Mouse (Mus musculus) neural tube, embryonic 11.5 days (tissue): ENCODE measurements around the gene Uckl1. TPM values are rescaled to one million over a fixed set of nuclear protein-coding genes. Genes with fewer than 3 reads are reported as not detected.

Source experiments
- ATAC-seq: fragments of 200-750 bp; cut with Nextera tagmentation; 2 replicates; pipeline ENCODE4 v1.8.0; 2017; ENCODE audit warnings: moderate number of reproducible peaks, mild to moderate bottlenecking, moderate TSS enrichment, moderate library complexity; ENCODE audit not compliant: insufficient read depth, low FRiP score, low TSS enrichment
- DNase-seq: peaks from one replicate; pipeline ENCODE4 v3.0.0-alpha.2; 2015; ENCODE audit warnings: low spot score
- H3K27ac ChIP-seq: fragments of 300-500 bp; sonication (generic); 2 replicates; pipeline ENCODE4 v1.5.1; 2014; ENCODE audit warnings: low read depth, mild to moderate bottlenecking, low read length
- H3K27me3 ChIP-seq: fragments of 300-500 bp; sonication (generic); 2 replicates; pipeline ENCODE4 v1.6.1; 2014; ENCODE audit warnings: mild to moderate bottlenecking, low read length, mixed read lengths; ENCODE audit not compliant: control insufficient read depth, insufficient read depth
- H3K36me3 ChIP-seq: fragments of 300-500 bp; sonication (generic); 2 replicates; pipeline ENCODE4 v1.6.1; 2014; ENCODE audit warnings: mild to moderate bottlenecking, low read length, moderate library complexity, mixed read lengths; ENCODE audit not compliant: control insufficient read depth, insufficient read depth
- H3K4me1 ChIP-seq: fragments of 300-500 bp; sonication (generic); 2 replicates; pipeline ENCODE4 v1.6.1; 2014; ENCODE audit warnings: low read length, mixed read lengths; ENCODE audit not compliant: control insufficient read depth, insufficient read depth
- H3K4me2 ChIP-seq: fragments of 300-500 bp; sonication (generic); 2 replicates; pipeline ENCODE4 v1.6.1; 2014; ENCODE audit warnings: low read depth, mild to moderate bottlenecking, moderate library complexity
- H3K4me3 ChIP-seq: fragments of 300-500 bp; sonication (generic); 2 replicates; pipeline ENCODE4 v1.5.1; 2014; ENCODE audit warnings: low read depth, low read length
- H3K9ac ChIP-seq: fragments of 300-500 bp; sonication (generic); 2 replicates; pipeline ENCODE4 v1.6.1; 2014; ENCODE audit warnings: mild to moderate bottlenecking, low read length
- H3K9me3 ChIP-seq: fragments of 300-500 bp; sonication (generic); 2 replicates; pipeline ENCODE4 v1.6.1; 2016; ENCODE audit warnings: low read length; ENCODE audit not compliant: control insufficient read depth
- WGBS: fragments of 180-500 bp; shearing (Covaris S2); extraction: QIAGEN DNeasy Blood & Tissue Kit; methylation state at CpG from one replicate; pipeline ENCODE4 v1.1.7; 2014; 5-methylcytosine and 5-hydroxymethylcytosine counted together
- polyA plus RNA-seq: library from polyadenylated mRNA; unstranded; fragments of >200 nt; fragmentation: Nextera tagmentation; extraction: Ambion mirVana; gene quantifications from 2 replicates; pipeline ENCODE4 v1.2.1, GENCODE M21; 2014

Gene Uckl1
- polyA plus RNA-seq, 1 experiment from 2014 or later: 52.2 TPM

DNA sequence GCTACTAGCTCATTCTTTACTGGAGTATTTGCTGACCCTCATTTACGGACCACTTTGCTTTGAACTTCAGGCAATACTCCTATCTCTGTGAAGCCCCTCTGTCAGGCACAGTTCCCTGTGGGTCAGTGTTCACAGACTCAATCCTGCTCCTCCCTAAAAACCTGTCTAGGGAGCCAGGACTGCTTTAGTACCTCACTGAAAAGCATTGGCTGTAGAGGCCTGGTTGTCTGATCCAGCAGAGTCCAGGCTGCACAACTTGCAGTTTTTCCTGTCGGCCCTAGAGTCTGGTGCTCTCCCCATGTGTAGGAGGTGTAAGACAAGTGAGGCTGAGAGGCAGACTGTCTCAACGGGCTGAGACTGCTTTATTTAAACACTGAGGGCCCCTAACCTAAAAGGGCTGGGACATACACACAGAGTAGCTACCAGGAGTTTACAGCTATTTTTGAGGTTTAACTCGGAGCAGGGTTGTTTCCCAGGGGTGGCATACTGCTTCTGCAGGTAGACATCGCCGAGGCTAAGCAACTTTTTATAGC lies 15.6 kb upstream of the Uckl1 start:
- Histone ChIP-seq H3K4me3 (peak overlapping the region; percentile 89; the same call in 1 of the 2 replicates), H3K4me2 (peak overlapping the region; percentile 84), H3K9me3 (no peaks in the 10 kb centered on the region), H3K27me3 (no peaks in the 10 kb centered on the region), H3K4me1 (peaks cover 15% of the 10 kb centered on the region), H3K9ac (no peak overlapping the region; the same call in 1 of the 2 replicates), H3K36me3 (no peaks in the 10 kb centered on the region; the same call in 1 of the 2 replicates), H3K27ac (no peak overlapping the region)
- no peak for ATAC-seq
- WGBS: 75% methylated on average over 6 of the region's 6 CpGs
- peak; percentile 12 for DNase-seq

DNA sequence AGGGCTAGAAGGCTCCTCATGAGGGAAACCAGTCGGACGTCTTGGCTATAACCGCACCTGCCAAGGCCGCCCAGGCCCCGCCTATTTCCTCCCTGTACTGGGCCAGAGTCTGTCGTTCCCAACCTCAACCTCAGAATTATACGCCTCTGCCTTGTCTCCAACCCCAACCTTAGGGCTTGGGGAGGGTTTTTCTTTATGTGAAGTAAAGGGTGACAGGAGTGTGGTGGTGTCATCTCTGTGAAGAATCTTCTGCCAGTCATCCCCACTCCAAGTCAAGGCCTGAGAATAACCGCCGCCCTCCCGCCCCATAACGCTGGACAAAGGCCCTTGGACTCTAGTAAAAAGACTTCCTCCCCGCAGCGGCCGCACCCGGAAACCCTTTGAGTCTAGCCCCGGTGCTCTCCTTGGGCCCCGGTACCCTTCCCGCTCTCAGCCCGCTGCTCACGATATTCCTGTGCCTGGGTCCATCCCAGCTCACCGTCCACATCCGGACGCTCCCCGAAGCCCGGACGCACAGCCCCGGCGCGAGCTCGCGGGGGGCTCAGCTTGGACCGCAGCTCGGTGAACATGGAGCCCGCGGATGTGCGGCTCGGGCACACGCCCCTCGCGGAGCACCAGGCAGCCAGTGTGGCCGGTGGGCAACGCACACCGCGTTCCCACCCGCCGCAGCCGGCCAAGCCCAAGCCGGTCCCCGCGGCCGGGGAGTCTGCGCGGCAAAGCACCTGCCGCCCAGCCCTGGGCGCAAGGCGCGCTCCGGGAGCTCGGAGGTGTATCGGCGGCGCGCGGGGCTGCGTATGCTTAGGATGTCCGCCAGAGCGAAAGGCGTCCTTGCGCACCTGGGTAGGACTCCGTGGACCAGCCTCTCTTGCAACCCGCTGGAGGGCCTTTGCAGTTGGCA lies 14.0 kb upstream of the Uckl1 start, which contains the start of gene Samd10:
Gene Samd10 (minus strand): TSS at position 759 of the 898 bp plus-strand sequence.
- H3K27ac ChIP-seq: peak within 1 kb of the TSS; percentile 76
- H3K4me2 ChIP-seq: peak within 1 kb of the TSS; percentile 93
- H3K9me3 ChIP-seq: no peaks in the 10 kb centered on the region
- H3K27me3 ChIP-seq: no peaks in the 10 kb centered on the region
- 2% methylated on average over 71 of the region's 71 CpGs for WGBS
- peak; percentile 75 for DNase-seq
- no peaks in the 10 kb centered on the region; the same call in 1 of the 2 replicates for H3K36me3 ChIP-seq
- peak; percentile 31 for ATAC-seq
- H3K9ac ChIP-seq: peak within 1 kb of the TSS; percentile 95
- H3K4me1 ChIP-seq: peaks cover 15% of the 10 kb centered on the region
- peak within 1 kb of the TSS; percentile 70 for H3K4me3 ChIP-seq

- Histone ChIP-seq H3K4me2 (no peak overlapping the region), H3K4me1 (peaks cover 19% of the 10 kb centered on the region), H3K27ac (no peak overlapping the region), H3K4me3 (no peak overlapping the region), H3K36me3 (no peaks in the 10 kb centered on the region; the same call in 1 of the 2 replicates), H3K9ac (no peak overlapping the region), H3K27me3 (no peaks in the 10 kb centered on the region), H3K9me3 (no peaks in the 10 kb centered on the region)
- 76% methylated on average over 7 of the region's 7 CpGs for WGBS
- ATAC-seq (no peak), DNase-seq (no peak)
Observed at GRCm38 (mm10) chr2:181597378-181598061, 12.8 kb upstream of the Uckl1 start.

- DNase-seq (no peak), ATAC-seq (no peak)
- H3K4me2 ChIP-seq: no peak overlapping the region
- peaks cover 16% of the 10 kb centered on the region for H3K4me1 ChIP-seq
- no peak overlapping the region for H3K27ac ChIP-seq
- no peaks in the 10 kb centered on the region; the same call in 1 of the 2 replicates for H3K36me3 ChIP-seq
- WGBS: 57% methylated on average over 6 of the region's 6 CpGs
- no peak overlapping the region for H3K9ac ChIP-seq
- no peaks in the 10 kb centered on the region for H3K9me3 ChIP-seq
- no peaks in the 10 kb centered on the region for H3K27me3 ChIP-seq
- no peak overlapping the region for H3K4me3 ChIP-seq
Observed at GRCm38 (mm10) chr2:181596221-181596960, 11.7 kb upstream of the Uckl1 start.

- peak; percentile 17 for DNase-seq
Observed at GRCm38 (mm10) chr2:181594946-181595696, 10.4 kb upstream of the Uckl1 start.

GRCm38 (mm10) chr2:181593937-181594336 lies 9.2 kb upstream of the Uckl1 start:
- Histone ChIP-seq H3K27ac (no peak overlapping the region), H3K9ac (no peak overlapping the region), H3K4me2 (no peak overlapping the region), H3K4me1 (peaks cover 18% of the 10 kb centered on the region), H3K4me3 (no peak overlapping the region), H3K27me3 (no peaks in the 10 kb centered on the region), H3K9me3 (no peaks in the 10 kb centered on the region), H3K36me3 (peaks cover 4% of the 10 kb centered on the region)
- DNase-seq (no peak), ATAC-seq (no peak)

More at GRCm38 (mm10) chr2:181594946-181595696, 10.4 kb upstream of the Uckl1 start:
- WGBS: 79% methylated on average over 4 of the region's 4 CpGs
- H3K4me2 ChIP-seq: no peak overlapping the region
- peaks cover 18% of the 10 kb centered on the region for H3K4me1 ChIP-seq
- no peak overlapping the region for H3K4me3 ChIP-seq
- H3K27me3 ChIP-seq: no peaks in the 10 kb centered on the region
- no peaks in the 10 kb centered on the region; the same call in 1 of the 2 replicates for H3K36me3 ChIP-seq
- no peak for ATAC-seq
- no peak overlapping the region for H3K27ac ChIP-seq
- no peaks in the 10 kb centered on the region for H3K9me3 ChIP-seq
- no peak overlapping the region for H3K9ac ChIP-seq

GRCm38 (mm10) chr2:181593042-181593421 lies 8.3 kb upstream of the Uckl1 start:
- Histone ChIP-seq H3K4me2 (peak overlapping the region; percentile 79), H3K4me3 (peak overlapping the region; percentile 91), H3K9me3 (no peaks in the 10 kb centered on the region), H3K36me3 (peaks cover 7% of the 10 kb centered on the region), H3K9ac (peak overlapping the region; percentile 83), H3K27me3 (no peaks in the 10 kb centered on the region), H3K27ac (no peak overlapping the region), H3K4me1 (peaks cover 16% of the 10 kb centered on the region)
- DNase-seq: no peak
- peak; percentile 17 for ATAC-seq
- 6% methylated on average over 6 of the region's 6 CpGs for WGBS
